Mouse (Mus musculus) adrenal gland, postnatal 25 days (tissue): ENCODE measurements around the gene Fcer1g. TPM values are rescaled to one million over a fixed set of nuclear protein-coding genes. Genes with fewer than 3 reads are reported as not detected.
A peak's percentile ranks its signal among the peaks of the same experiment; 100 is the strongest.

ENCODE experiments used
- DNase-seq: peaks from one replicate; pipeline ENCODE4 v3.0.0; 2021; ENCODE audit warnings: mixed read lengths
- total RNA-seq: library from RNA; stranded (reverse); gene quantifications from 2 replicates; pipeline ENCODE4 v1.2.3, GENCODE M21; 2021

Fcer1g gene
- total RNA-seq, 1 experiment from 2014 or later: 11.1 TPM

DNA sequence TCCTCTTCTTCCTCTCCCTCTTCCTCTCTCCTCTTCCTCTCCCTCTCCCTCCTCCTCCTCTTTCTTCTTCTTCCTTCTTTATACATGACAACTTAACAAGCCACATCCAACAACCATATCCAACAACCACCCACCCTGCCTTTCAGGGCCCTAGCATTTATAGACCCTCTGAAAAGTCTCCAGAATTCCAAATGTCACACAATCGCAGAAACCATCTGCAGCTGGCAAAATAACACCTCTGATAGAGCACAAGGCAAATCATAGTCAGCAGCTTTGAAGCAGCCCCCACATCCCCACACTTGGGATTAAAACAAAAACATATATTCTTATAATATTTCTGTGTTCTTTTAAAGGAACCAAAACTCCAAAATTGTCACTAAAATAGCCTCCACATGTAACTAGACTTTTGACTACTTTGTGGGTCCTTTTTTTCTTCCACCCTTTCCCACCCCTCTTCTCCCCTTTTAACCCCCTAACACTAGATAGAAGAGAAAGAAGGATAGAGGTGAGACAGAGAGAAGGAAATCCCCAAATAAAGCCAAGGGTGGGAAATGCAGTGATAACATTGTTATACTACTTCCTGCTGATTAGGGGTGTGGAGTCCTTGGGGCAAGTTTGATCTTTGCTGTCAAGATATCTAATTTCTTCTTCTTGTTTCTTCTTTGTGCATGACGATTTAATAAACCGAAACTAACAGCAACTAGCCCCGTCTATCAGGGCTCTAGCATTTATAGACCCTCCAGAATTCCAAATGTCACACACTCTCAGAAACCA is 32.0 kb upstream of the Fcer1g start:
- no peak for DNase-seq

DNA sequence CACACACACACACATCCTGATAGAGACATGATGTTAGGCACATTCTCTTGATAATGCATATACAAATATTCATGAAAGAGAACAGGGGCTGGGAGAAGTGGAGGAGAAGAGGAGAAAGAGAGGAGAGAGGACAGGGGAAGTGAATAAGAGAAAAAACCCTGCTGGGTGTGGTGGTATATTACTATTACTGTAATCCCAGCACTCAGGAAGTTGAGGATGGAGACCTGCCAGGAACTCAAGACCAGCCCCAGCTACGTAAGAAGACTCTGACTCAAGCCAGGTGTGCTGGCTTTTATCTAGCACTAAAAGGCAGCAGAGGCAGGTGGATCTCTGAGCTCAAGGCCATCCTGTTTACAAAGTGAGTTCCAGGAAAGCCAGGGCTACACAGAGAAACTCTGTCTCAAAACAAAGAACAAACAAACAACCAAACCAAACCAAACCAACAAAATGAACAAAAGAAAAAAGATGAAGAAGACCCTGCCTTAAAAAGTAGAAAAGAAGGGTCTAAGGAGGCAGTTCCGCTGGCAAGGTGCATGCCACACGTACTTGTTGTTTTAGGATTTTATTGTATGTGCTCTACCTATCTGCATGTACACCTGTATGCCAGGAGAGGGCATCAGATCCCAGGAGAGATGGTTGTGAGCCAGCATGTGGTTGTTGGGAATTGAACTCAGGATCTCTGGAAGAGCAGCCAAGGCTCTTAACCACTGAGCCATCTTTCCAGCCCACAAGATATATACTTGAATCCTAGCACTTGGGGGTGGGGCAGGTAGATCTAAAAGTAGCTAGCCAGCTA is 29.7 kb upstream of the Fcer1g start:
- no peak for DNase-seq

DNA sequence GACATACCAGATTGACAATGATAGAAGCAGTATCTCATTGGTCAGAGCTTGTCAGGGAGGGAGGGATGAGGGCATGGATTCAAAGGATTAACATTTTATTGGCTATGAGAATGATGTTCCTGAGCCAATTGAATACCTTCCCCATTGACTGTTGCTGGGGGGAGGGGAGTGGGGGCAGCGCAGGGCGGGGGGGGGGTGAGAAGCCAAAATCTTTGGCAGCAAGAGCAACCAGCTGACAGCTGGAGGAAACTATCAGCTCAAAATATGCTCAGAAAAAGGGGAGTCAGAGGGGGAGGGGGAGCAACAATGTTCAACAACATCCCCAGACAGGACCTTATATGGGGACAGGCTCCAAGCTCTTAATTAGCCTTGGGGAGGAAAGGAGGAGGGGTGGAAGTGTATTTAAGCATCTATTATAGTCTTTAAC is 29.0 kb upstream of the Fcer1g start:
- no peak for DNase-seq

DNA sequence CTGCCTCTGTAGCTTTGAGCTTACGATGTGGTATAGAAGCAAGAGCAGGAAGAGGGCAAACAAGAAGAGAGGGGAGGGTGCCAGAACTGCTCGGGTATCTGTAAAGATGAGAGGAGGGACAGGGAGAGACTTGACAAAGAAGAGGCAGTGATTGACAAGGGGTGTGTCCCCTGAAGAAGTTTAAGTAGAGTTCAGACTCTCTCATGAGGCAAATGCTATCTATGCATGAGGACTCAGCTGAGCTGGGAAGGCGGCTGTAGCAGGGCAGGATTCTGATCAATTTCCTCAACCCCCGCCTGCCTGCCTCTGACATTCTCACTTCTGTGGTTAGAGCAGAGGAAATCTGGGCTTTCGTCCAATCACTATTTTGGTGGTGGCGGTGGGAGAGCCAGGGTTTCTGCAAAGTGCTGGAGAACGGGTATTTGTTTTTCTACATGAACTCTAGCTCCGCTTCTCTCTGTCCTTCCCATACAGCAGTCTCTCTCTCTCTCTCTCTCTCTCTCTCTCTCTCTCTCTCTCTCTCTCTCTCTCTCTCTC is 28.5 kb upstream of the Fcer1g start:
- no peak for DNase-seq

DNA sequence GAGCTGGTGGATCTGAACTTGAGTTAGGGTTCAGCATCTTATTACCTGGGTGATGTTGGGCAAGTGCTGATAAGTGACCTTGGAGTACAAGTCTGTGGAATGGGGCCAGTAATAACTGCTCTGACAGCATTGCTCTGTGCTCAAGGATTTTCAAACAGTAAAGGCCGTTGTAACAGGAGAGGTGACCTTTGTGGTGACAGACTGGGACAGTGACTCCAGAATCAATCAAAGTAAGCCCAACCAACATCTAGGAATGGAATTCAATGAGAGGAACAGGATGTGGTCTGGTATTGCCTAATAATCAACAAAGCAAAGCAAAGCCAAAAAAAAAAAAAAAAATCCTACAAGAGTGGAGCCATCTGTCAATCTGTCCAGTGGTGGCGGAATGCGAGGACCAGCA is 26.2 kb upstream of the Fcer1g start:
- no peak for DNase-seq

DNA sequence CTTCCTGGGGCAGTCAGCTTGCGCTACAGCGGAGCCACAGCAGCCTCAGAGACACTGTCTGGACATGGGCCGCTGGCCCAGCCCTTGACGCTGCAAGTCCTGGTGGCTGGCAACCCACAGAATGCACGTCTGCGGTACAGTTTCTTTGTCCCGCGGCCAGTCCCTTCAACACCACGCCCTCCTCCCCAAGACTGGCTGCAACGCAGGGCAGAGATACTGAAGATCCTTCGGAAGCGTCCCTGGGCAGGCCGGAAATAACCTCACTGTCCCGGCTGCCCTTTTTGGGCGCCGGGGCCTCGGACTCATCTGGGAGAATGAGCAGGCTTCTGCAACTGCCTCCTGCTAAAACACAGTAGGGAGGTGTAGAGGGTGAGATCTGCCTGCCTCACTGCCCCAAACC is 24.8 kb upstream of the Fcer1g start:
- DNase-seq: no peak

DNA sequence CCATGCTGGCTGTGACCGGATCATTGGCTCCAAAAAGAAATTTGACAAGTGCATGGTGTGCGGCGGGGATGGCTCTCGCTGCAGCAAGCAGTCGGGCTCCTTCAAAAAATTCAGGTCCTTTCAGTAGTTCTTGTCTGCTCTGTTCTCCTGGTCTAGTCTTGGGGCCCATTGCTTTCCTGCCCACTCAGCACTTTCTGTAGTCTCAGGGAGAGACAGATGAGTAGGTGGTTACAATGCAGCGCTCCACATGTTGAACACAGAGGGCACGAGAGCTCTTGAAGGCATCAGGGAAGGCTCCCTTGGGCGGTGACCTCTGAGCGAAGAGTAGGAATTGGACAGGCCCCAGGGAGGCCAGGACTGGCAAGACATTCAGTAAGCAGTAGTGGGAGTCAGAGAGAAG is 23.6 kb upstream of the Fcer1g start:
- DNase-seq: no peak

DNA sequence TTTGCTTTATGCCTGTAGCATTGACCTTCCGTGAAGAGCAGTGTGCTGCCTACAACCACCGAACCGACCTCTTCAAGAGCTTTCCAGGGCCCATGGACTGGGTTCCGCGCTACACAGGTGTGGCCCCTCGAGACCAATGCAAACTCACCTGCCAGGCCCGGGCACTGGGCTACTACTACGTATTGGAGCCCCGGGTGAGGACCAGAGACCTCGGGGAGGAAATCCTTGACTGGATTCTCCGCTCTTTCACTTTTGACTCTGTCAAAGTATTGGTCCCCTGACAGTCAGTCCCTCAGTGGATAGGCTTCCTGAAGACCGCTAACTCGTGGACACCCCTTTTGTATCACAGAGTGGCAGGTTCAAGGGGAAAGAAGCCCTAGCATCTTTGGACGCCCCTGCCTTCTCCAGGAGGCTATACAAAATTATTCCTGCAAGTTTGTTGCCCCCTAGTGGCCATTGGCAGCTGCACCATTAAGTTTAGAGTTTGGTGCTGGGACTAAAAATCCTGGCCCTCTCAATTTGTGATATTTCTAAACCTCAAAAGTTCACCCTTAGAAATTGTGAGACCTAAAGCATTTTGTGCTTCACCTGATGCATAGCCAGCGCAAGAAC is 22.9 kb upstream of the Fcer1g start:
- peak; percentile 52 for DNase-seq

DNA sequence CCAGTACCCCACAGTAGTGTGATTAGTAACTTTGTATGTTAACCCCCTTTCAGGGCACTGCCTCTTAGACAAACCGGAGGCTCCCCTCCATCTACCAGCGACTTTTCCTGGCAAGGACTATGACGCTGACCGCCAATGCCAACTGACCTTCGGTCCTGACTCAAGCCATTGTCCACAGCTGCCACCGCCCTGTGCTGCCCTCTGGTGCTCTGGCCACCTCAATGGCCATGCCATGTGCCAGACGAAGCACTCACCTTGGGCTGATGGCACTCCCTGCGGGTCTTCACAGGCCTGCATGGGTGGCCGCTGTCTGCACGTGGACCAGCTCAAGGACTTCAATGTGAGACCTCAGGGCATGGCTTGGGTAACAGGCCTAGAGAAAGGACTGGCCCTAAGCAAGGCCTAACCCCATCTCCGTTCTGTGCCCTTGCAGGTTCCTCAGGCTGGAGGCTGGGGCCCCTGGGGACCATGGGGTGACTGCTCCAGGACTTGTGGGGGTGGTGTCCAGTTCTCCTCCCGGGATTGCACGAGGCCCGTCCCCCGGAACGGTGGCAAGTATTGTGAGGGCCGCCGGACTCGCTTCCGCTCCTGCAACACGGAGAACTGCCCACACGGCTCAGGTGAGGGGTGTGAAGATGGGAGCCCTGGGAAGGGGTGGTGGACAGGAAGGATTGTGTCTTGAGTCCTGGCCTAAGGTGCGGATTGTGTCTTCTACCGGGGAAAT is 22.1 kb upstream of the Fcer1g start:
- peak; percentile 66 for DNase-seq

DNA sequence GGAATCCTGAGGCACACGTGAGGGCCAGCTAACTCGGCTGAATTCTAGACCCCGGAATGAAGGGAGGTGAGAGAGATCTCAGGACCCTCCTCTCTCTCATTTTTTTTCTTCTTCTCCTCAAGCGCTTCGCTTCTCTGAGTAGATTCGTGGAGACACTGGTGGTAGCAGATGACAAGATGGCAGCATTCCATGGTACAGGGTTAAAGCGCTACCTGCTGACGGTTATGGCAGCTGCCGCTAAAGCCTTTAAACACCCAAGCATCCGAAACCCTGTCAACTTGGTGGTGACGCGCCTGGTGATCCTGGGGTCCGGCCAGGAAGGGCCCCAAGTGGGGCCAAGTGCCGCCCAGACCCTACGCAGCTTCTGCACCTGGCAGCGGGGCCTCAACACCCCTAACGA is 18.2 kb upstream of the Fcer1g start:
- no peak for DNase-seq

DNA sequence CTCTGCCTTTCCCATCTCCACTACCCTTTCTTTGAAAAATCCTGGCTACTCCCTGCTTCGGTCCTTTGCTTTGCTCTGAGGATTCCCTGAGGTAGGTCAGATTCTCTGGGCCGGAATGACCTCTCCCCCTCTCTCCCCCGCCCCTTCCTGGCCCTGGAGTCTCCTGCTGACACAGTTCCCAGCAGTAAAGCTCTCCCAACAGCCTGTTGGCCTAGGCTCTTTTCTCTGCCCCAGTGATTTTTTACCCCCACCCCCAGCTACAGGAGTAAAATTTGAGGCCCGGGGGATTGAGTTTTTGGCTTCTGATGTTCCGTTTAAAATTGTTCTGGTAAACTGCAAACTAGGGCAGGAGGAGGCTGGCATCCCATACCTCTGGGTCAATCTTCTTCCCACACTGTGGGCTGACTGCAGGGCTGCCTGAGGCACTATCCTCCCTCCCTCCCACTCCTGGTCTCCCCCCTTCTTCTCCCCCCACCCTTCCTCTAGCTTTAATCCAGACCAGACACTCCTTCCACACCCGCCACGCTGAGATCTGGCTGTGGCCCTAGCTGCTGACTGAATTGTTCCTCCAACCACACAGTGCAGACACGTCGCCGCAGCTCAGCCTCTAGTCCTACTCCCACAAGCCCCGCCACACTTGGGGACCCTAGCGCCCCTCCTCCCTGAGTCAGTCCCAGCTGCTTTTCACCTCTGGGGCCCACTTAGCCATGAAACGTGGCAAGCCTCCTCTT is 17.6 kb upstream of the Fcer1g start:
- DNase-seq: no peak

DNA sequence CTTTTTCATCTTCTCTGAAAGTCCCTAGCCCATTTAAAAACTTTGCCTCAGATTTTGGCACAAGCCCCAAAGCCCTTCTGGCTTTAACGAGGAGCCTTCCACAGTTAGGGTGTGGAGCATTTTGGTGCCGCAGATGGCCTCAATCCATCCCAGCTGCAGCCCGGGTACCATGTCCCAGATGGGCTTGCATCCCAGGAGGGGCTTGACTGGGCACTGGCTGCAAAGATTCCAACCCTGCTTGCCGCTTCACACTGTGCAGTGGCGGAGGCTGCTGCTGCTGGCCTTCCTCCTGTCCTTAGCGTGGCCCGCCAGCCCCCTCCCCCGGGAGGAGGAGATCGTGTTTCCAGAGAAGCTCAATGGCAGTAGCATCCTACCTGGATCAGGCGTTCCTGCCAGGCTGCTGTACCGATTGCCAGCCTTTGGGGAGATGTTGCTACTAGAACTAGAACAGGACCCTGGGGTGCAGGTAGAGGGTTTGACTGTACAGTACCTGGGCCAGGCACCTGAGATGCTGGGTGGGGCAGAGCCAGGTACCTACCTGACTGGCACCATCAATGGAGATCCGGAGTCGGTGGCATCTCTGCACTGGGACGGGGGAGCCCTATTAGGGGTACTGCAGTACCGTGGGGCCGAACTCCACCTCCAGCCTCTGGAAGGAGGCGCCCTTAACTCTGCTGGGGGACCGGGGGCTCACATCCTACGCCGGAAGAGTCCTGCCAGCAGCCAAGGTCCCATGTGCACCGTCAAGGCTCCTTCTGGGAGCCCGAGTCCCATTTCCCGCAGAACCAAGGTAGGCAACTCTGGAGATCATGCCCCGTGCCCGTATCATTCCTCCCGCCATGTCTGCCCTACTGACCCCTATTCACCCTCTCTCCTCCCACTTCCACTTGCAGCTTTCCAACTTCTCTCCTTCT is 16.8 kb upstream of the Fcer1g start, which contains the start of gene Ndufs2:
Gene Ndufs2, minus strand, starts transcription at position 709 of the 914 bp plus-strand sequence.
- DNase-seq: no peak

DNA sequence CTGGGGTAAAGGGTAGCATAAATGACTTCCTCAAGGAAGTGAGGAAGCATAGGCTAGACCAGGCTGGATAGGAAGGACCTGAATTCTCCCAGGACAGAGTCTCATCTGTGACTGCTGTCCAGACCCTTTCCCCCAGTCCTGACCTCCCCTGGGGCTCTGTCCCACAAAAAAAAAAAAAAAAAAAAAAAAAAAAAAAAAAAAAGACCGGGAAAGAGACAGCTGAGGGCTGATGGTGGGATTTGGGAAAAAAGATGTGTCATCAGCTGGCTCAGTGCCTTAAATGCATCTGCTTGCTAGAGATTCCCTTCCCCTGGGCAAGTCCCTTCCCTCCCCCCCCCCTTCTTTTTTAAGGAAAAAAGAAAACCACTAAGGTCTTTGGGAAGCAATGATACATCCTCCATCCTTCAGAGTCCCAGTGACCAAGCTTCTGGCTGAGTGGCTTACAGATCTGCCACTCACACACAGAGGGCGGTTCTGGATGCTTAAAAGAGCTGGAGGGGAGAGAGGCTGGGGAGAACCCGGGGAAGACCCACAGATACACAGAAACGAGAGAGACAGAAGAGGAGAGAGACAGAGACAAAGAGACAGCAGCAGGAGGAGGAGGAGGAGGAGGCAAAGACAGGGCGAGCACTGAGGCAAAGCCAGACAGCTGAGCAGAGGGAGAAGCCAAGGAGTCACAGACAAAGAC is 15.9 kb upstream of the Fcer1g start, which contains the start of gene Adamts4:
Gene Adamts4, plus strand, starts transcription at position 509 of the 688 bp plus-strand sequence.
- no peak for DNase-seq

DNA sequence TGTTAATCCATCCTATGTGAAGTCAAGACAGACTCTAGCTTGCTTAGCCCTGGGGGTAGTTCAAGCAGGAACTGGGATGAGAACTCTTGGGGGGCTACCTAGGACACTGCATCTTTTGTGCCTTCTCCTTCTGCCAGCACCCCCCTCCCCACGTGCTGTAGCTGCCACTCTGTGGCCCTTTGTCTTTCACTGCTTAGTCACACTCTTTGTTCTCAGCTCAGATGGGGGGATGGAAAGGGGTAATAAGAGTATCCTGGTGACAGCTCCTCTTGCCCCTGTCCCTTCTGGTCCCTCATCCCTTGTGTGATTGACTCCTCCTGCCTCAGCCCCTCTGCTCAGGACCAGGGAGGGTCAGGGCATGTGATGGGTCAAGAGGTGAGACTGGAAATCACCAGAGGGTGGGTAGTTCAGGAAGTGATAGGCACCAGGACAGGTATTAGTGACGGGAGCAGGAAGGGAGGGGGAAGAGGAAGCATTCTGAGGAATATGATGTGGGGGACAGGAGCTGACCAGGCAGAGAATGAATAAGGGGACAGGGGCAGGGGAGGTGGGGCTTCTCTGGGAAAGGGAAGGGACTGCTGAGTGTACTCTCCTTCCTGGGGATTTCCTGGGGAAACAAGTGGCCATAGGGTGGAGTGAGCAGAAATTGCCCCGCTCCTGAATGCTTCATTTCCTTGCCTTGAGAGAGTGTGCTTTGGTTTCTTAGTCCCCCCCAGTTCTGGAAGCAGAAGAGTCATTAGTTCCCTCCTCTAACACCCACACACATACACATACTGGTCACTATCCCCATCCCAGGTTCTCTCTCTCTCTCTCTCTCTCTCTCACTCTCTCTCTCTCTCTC is 14.4 kb upstream of the Fcer1g start:
- no peak for DNase-seq

DNA sequence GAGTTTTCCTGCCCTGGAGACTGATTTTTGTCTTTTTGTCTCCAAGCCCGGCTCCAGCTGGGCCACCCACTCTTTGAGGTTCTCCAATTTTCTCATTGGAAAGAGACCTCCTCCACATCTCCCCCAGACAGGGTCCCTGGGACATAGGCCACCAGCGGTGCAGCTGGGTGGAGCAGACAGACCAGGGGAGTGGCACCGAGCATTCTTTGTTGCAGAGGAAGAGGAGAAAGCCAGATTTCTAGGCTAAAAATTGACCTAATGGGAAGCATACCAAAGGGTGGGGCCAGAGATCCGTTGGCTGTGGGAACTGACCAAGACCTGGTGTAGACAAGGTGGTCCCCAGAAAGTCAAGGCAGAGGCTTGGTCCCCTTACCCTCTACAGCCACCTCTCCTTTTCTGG is 13.8 kb upstream of the Fcer1g start:
- no peak for DNase-seq

DNA sequence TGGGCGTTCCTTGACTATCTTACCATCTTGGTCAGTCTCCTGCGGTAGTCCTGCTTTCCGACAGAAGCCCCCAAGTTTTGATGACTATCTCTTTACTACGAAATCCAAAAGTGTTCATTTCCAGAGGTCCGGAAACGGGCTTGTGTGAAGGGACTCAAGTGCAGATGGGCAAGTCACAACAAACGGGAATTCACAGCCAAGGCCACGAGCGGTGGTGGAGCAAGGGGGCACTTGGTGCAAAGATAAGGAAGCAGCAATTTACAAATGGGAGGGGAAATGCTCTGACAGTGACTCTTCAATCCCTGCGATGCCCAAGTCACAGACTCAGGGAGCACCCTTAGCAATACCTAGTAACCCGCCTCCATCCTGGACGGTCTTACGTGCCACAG is 13.3 kb upstream of the Fcer1g start:
- DNase-seq: no peak

DNA sequence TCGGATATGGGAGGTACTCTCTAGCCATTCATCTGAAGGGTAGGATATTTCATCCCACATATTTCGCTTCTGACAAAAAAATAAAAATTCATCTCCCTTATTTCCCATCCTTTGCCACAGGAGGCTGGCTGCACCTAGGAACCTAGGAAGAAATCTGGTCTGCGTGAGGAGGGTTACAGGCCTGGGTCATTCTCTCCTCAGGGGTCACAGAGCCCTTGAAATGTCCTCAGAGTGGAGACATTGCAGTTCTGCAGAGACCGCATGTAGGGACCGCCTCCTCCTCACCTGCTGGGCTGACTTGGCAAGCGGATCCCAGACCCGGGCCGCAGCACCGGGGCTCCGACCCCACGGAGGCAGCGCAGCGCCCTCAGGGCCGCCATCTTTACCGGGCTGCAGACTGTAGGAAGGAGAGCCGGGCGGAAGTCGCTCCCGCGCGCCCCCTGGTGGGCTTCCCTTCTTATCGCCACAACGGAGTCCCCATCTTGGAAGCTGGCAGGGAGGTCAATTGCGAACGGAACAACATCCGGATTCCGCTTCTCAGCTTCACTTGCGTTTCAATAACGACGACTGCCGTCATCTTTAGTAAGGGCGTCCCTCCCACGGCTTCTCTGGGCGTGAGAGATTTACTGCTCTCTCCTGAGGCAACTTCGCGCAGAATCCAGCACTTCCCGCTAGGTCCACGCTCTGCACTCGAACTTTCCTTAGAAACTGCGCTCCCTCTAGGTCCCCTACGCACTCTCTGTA is 12.7 kb upstream of the Fcer1g start:
- peak; percentile 96 for DNase-seq

DNA sequence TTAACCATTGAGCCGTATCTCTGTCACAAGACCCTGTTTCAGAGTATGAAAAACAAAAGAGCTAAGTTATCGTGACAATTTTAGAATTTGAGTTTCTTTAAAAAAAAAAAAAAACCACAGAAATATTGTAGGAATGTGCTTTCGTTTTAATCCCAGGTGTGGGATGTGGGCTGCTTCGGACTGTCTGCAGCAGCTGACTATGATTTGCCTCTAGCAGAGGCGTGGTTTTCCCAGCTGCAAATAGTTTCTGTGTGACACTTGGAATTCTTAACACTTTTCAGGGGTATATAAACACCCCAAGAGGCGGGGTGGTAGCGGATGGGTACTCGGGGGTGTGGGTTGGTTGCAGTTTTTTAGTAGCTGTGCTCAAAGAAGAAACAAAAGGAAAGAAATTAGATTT is 11.2 kb upstream of the Fcer1g start:
- no peak for DNase-seq
